8 mouse cellular contexts compared by ENCODE assay signal in the genomic region with DNA sequence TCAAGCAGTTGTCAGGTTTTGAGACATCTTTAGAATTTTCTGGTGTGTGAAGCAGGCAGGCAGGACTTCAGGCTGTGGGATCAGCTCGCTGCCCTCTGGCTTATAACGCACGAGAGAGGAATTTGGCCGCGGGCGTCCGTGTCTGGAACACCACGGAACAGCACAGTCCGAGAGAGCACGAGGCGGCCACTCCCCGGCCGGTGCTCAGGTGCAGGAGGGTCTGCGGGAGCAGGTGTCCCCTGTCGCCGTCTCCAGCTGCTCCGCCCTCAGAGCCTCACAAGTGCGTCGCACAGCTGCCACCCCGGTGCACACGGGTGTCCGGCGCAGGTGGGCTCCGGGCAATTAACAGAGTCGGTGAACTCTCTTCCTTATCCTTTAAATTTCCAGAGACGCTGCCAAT. TPM values are rescaled to one million over a fixed set of nuclear protein-coding genes. Genes with fewer than 3 reads are reported as not detected.
DNase-seq lines count a peak whose midpoint lies in the region; ATAC-seq and TF ChIP-seq lines count a peak whose summit lies in the region.
"Had no signal": no experiment of that assay in that cellular context is flagged by ENCODE, and none has a peak within 500 bp of the region (broad histone marks: within the 10 kb centered on the region; RNA-seq: fewer than 3 reads in every experiment).

No protein-coding gene starts in this region.

- WGBS in heart, embryonic 12.5 days: under 1% methylated on average over 26 of the region's 26 CpGs
- WGBS in liver, embryonic 14.5 days (ENCODE audit: insufficient replicate concordance): 2% methylated on average over 26 of the region's 26 CpGs

- TF ChIP-seq CTCF in liver, embryonic 14.5 days (IDR thresholded peaks at IDR 0.05; ENCODE audit: low read depth): no peak

- TF ChIP-seq EP300 in liver, embryonic 14.5 days (IDR thresholded peaks at IDR 0.05; ENCODE audit: low read depth): no peak

- peak; percentile 20 for DNase-seq in thymus, postnatal 14 days
- DNase-seq in thymus, postnatal 10 days (ENCODE audit: low spot score in 2 of 2): no peak
- DNase-seq in liver, embryonic 14.5 days (ENCODE audit: low read depth in 3 of 3, low spot score in 3 of 3): no peak
- peak; percentile 25 for DNase-seq in thymus, postnatal 4 days
- DNase-seq in gastrocnemius, postnatal 36 days: no peak
- no peak for DNase-seq in layer of hippocampus, postnatal 25 days (ENCODE audit: extremely low spot score in 1 of 2, low spot score in 1 of 2)

- peak overlapping the region; percentile 87 for H3K9ac ChIP-seq in heart, embryonic 12.5 days
- H3K9ac ChIP-seq in liver, embryonic 14.5 days (replicated peaks): no peak overlapping the region

- no peak for ATAC-seq in heart, embryonic 12.5 days (ENCODE audit: insufficient number of reproducible peaks, low FRiP score)
- ATAC-seq in liver, embryonic 14.5 days (ENCODE audit: insufficient read depth): no peak

- peak overlapping the region; percentile 89 for H3K27ac ChIP-seq in heart, embryonic 12.5 days (ENCODE audit: poor library complexity, severe bottlenecking)
- no peak overlapping the region for H3K27ac ChIP-seq in liver, embryonic 14.5 days

- H3K36me3 ChIP-seq in heart, embryonic 12.5 days: no peaks in the 10 kb centered on the region
- H3K36me3 ChIP-seq in liver, embryonic 14.5 days (replicated peaks; ENCODE audit: control insufficient read depth, insufficient read depth, low read depth): no peaks in the 10 kb centered on the region

- H3K4me1 ChIP-seq in heart, embryonic 12.5 days (replicated peaks): peaks cover 30% of the 10 kb centered on the region
- no peaks in the 10 kb centered on the region for H3K4me1 ChIP-seq in liver, embryonic 14.5 days (replicated peaks; ENCODE audit: control insufficient read depth in 2 of 2, insufficient read depth in 2 of 2, low read length in 1 of 2)

- peak overlapping the region; percentile 79 for H3K4me3 ChIP-seq in heart, embryonic 12.5 days
- peak overlapping the region in 1 of 2 experiments; percentile 46; a peak in 2 of 4 replicates for H3K4me3 ChIP-seq in liver, embryonic 14.5 days (ENCODE audit: insufficient read depth in 1 of 2, low read depth in 2 of 2, low read length in 2 of 2)

- no peaks in the 10 kb centered on the region for H3K9me3 ChIP-seq in heart, embryonic 12.5 days (replicated peaks)
- no peaks in the 10 kb centered on the region for H3K9me3 ChIP-seq in liver, embryonic 14.5 days (ENCODE audit: control insufficient read depth, low read length)

- H3K4me2 ChIP-seq in heart, embryonic 12.5 days: peak overlapping the region; percentile 89
- H3K4me2 ChIP-seq in liver, embryonic 14.5 days (ENCODE audit: low read depth): peak overlapping the region; percentile 55

- H3K27me3 ChIP-seq in heart, embryonic 12.5 days (replicated peaks): peaks cover 18% of the 10 kb centered on the region
- peaks cover 58% of the 10 kb centered on the region for H3K27me3 ChIP-seq in liver, embryonic 14.5 days (ENCODE audit: control insufficient read depth, insufficient read depth, low read length)

- intact Hi-C loops in gastrocnemius, postnatal 36 days (cut with DNase I): loop anchor here (10.0 kb wide), 1 partner anchor 49 kb away; no protein-coding TSS in a partner anchor

RNA-seq across cellular contexts. Expression of a gene that starts 0.9 kb away (rescaled TPM):
- polyA plus RNA-seq in heart, embryonic 12.5 days (2016; fragmentation: Nextera tagmentation; extraction: Ambion mirVana): 51.8 and 54.0 TPM in 2 replicates
- 0.04 and 0.08 TPM in 2 replicates for polyA plus RNA-seq in liver, embryonic 14.5 days (2012; rRNA removed)
- 0.18 TPM in 2 replicates for polyA plus RNA-seq in liver, embryonic 14.5 days (2014; fragmentation: Nextera tagmentation; extraction: Ambion mirVana)
- total RNA-seq in gastrocnemius, postnatal 36 days (2021): 10 to 100 TPM; 73.8 to 83.8 TPM
- total RNA-seq in layer of hippocampus, postnatal 25 days (2021): 1 to 10 TPM; 2.7 to 3.4 TPM
- total RNA-seq: neutrophil, adult 5-6 weeks had no signal

Comparison
In these comparisons a context has a peak if more than half of its experiments do, and no peak if none do; other contexts are left out.
1. DNase-seq: peak in thymus, postnatal 14 days (single experiment) and thymus, postnatal 4 days (single experiment); none in thymus, postnatal 10 days (0 of 2), liver, embryonic 14.5 days (0 of 3), gastrocnemius, postnatal 36 days (0 of 2) and layer of hippocampus, postnatal 25 days (0 of 2).
2. RNA of a gene that starts 0.9 kb away (total RNA-seq): 73.8 to 83.8 TPM in gastrocnemius, postnatal 36 days; 2.7 to 3.4 TPM in layer of hippocampus, postnatal 25 days; every median in the first group is over 10 times any median in the second.